Mouse (Mus musculus): ENCODE results near the gene Top3b. TPM values are rescaled to one million over a fixed set of nuclear protein-coding genes. Genes with fewer than 3 reads are reported as not detected.
"Not testable (repeated sequence)": the region's sequence is repeated elsewhere in the genome, so short reads cannot be mapped to it uniquely, and the experiment has no call there.

Gene Top3b
- polyA plus RNA-seq, 1 experiment from 2014 or later: 55.0 TPM

DNA sequence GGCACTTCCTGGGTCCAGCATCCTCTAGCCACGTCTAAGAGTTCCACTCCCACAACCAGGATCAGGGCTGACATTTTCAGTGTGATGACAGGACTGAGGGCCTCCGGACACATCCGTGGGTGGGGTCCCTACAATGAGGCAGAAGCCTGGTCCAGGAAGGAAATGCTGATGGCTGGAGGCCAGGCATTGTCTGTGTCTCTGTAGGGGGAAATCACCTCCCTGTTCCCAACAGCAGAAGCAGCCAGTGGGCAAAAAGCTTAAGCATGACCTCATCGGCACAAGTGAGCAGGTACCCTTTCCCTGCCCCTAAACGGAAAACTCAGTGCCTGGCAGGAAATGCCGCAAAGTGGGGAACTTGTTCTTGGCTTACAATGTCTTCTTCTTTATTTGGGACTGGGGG is 37.3 kb downstream of the Top3b start:
- Histone ChIP-seq H3K9ac (ENCODE audit: low read depth, low read length) (no peak overlapping the region), H3K36me3 (ENCODE audit: control insufficient read depth, insufficient read depth, low read length) (peaks cover 19% of the 10 kb centered on the region), H3K27me3 (replicated peaks; ENCODE audit: control insufficient read depth, insufficient read depth, low read length) (no peaks in the 10 kb centered on the region), H3K27ac (ENCODE audit: low read depth, low read length) (no peak overlapping the region), H3K4me2 (no peak overlapping the region), H3K4me1 (replicated peaks; ENCODE audit: control insufficient read depth, insufficient read depth, low read length) (no peaks in the 10 kb centered on the region), H3K9me3 (ENCODE audit: control insufficient read depth, low read length) (no peaks in the 10 kb centered on the region), H3K4me3 (ENCODE audit: low read depth, low read length) (no peak overlapping the region)
- ATAC-seq (replicated peaks; ENCODE audit: low FRiP score): peak; percentile 53
- DNase-seq (ENCODE audit: low spot score): no peak
- WGBS: 52% methylated on average over 6 of the region's 6 CpGs

DNA sequence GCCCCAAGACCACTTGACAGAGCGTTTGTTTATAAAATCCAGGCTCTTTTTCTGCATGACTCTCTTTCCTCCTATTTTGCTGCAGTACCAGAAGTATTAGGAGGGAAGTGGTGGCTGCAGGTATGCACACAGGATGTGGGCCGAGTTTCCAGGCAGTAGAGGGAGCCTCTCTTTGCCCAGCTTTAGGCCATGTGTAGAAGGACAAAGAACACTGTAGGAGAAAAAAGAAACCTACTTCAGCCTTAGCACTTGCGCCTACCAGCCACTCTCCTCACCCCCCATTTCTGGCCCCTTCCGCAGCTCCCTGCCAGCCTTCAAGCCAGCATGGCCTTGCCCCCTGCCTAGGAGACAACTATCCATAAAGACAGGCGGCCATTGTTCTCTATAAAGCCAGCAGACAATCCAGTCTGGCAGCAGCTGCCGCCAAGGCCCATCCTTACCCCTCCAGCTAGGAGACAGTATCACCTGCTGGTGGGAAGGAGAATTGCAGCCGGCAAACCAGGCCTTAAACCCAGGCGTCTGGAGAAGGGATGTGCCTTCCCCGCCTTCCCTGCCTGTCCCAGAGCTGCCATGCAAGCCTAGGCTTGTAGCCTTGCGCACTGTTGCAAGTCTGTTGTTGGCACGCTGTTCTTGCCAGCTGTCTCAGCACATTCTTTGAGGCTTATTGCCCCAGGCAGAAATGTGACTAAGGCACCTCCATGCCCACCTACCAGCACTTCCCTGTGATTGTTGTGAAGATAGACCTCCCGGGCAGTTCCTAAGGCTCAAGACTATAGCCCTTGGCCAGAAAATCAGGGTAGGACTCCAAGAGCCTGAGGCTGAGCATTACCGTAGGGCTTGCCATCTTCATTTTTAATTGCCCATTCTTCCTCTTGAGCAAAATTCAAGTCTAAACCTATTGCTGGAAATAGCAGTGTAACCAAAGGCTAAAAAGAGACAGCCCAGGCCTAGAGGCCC is 41.4 kb downstream of the Top3b start:
- Histone ChIP-seq H3K9me3 (ENCODE audit: control insufficient read depth, low read length) (no peaks in the 10 kb centered on the region), H3K4me2 (no peak overlapping the region), H3K4me1 (replicated peaks; ENCODE audit: control insufficient read depth, insufficient read depth, low read length) (no peaks in the 10 kb centered on the region), H3K4me3 (ENCODE audit: low read depth, low read length) (no peak overlapping the region), H3K36me3 (ENCODE audit: control insufficient read depth, insufficient read depth, low read length) (peaks cover 20% of the 10 kb centered on the region), H3K27me3 (replicated peaks; ENCODE audit: control insufficient read depth, insufficient read depth, low read length) (no peaks in the 10 kb centered on the region), H3K9ac (ENCODE audit: low read depth, low read length) (no peak overlapping the region), H3K27ac (ENCODE audit: low read depth, low read length) (no peak overlapping the region)
- peak; percentile 76 for ATAC-seq (replicated peaks; ENCODE audit: low FRiP score)
- DNase-seq (ENCODE audit: low spot score): peak; percentile 68
- WGBS: 49% methylated on average over 13 of the region's 13 CpGs

DNA sequence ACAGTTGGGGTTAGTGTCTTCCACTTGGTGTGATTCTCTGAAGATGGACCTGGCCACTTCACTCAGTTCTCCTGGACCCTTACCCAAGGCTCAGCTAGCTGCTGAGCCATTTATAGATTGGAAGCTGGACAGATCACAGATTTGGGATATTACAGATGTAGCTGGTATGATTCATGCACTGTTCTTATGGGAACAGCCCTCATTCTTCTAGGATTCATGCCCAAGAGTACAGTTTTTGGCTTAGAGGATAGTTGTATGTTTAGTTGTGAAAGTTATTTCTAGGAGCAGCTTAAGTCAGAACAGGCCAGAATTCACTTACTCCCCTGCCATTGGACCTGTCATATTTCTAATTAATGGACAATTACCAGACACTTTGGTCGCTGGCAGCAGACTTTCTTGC is 42.9 kb downstream of the Top3b start:
- H3K9ac ChIP-seq (ENCODE audit: low read depth, low read length): no peak overlapping the region
- ATAC-seq (replicated peaks; ENCODE audit: low FRiP score): no peak
- no peaks in the 10 kb centered on the region for H3K27me3 ChIP-seq (replicated peaks; ENCODE audit: control insufficient read depth, insufficient read depth, low read length)
- H3K27ac ChIP-seq (ENCODE audit: low read depth, low read length): no peak overlapping the region
- no peak overlapping the region for H3K4me2 ChIP-seq
- no peak overlapping the region for H3K4me3 ChIP-seq (ENCODE audit: low read depth, low read length)
- WGBS: 82% methylated on average over 1 of the region's 1 CpGs
- H3K36me3 ChIP-seq (ENCODE audit: control insufficient read depth, insufficient read depth, low read length): peaks cover 32% of the 10 kb centered on the region
- DNase-seq (ENCODE audit: low spot score): no peak
- no peaks in the 10 kb centered on the region for H3K9me3 ChIP-seq (ENCODE audit: control insufficient read depth, low read length)
- H3K4me1 ChIP-seq (replicated peaks; ENCODE audit: control insufficient read depth, insufficient read depth, low read length): no peaks in the 10 kb centered on the region

DNA sequence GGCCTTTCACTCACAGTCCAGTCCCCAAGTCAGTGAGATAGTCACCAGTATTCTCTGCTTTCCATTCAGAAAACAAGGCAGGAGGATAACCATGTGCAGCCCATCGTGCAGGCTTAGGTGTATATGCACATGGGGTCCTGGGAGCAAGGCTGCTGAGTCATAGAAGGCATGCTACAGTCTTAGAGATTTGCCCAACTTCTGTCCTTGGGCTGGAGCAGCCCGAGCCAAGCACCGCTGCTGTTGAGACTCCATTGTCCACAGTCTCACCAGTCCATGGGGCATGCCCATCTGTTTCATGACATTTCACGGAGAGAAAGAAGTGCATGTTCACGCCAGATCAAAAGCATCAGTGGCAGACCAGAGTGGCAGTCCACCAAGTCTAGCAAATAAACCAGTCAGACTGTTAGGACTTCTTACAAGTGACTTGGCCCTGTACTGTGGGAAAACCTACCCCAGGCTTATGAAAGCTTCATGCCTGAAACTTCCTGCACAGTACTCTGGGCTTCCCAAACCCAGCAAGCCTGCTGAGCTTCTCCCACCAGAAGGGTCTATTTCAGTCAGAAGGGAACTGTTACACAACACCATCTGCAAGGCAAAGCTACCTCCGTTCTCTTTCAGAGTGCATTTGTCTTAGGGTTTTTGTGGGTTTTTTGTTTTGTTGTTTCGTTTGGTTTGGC is 48.0 kb downstream of the Top3b start:
- no peak overlapping the region for H3K4me3 ChIP-seq (ENCODE audit: low read depth, low read length)
- H3K27me3 ChIP-seq (replicated peaks; ENCODE audit: control insufficient read depth, insufficient read depth, low read length): no peaks in the 10 kb centered on the region
- ATAC-seq (replicated peaks; ENCODE audit: low FRiP score) (no peak), DNase-seq (ENCODE audit: low spot score) (no peak)
- no peak overlapping the region for H3K9ac ChIP-seq (ENCODE audit: low read depth, low read length)
- no peaks in the 10 kb centered on the region for H3K4me1 ChIP-seq (replicated peaks; ENCODE audit: control insufficient read depth, insufficient read depth, low read length)
- no peaks in the 10 kb centered on the region for H3K9me3 ChIP-seq (ENCODE audit: control insufficient read depth, low read length)
- H3K36me3 ChIP-seq (ENCODE audit: control insufficient read depth, insufficient read depth, low read length): peaks cover 40% of the 10 kb centered on the region
- WGBS: 91% methylated on average over 7 of the region's 7 CpGs
- no peak overlapping the region for H3K4me2 ChIP-seq
- H3K27ac ChIP-seq (ENCODE audit: low read depth, low read length): no peak overlapping the region

DNA sequence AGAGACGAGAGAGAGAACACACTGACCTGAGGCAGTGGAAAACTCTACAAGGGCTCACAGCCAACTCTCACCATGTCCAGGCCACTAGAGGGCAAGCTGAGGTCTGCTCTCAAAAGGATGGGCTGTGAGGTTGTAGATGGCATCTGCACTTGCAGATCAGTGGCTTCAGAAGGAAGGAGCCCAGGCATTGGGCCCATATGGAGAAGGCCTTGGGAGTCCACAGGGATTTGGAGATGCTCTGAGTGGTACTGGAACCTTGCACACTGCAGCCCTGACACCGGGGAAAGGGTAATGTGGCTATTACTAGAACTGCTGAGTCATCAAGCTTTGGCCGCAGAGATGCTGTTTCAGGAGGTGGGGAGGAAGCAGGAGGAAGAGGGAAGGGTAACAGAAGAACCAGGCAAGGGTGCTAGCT is 50.5 kb downstream of the Top3b start:
- Histone ChIP-seq H3K27me3 (replicated peaks; ENCODE audit: control insufficient read depth, insufficient read depth, low read length) (no peaks in the 10 kb centered on the region), H3K4me3 (ENCODE audit: low read depth, low read length) (no peak overlapping the region), H3K4me1 (replicated peaks; ENCODE audit: control insufficient read depth, insufficient read depth, low read length) (no peaks in the 10 kb centered on the region), H3K9ac (ENCODE audit: low read depth, low read length) (no peak overlapping the region), H3K9me3 (ENCODE audit: control insufficient read depth, low read length) (no peaks in the 10 kb centered on the region), H3K4me2 (no peak overlapping the region), H3K27ac (ENCODE audit: low read depth, low read length) (no peak overlapping the region), H3K36me3 (ENCODE audit: control insufficient read depth, insufficient read depth, low read length) (peaks cover 35% of the 10 kb centered on the region)
- no peak for DNase-seq (ENCODE audit: low spot score)
- peak; percentile 30; the same call in 1 of the 2 replicates for ATAC-seq (replicated peaks; ENCODE audit: low FRiP score)
- 54% methylated on average over 3 of the region's 3 CpGs for WGBS

DNA sequence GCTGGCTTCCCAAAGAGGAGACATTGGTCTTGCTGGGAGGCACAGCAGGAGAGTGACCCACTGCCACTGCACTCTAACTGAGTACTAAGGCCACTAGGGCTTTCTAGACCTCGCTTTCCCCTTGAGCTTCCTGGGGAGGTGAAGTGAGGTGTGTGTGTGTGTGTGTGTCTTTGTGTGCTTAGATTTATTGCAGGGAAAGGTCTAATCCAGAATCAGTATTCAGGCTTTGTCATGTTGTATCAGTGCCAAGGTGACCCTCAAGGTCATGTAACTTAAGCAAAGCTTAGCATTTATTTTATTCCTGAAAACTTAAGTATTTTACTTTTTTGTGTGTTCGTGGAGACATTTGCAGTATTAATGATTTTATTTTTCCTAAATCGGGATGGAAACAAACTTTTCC is 53.9 kb downstream of the Top3b start:
- Histone ChIP-seq H3K4me1 (replicated peaks; ENCODE audit: control insufficient read depth, insufficient read depth, low read length) (no peaks in the 10 kb centered on the region), H3K27ac (ENCODE audit: low read depth, low read length) (no peak overlapping the region), H3K36me3 (ENCODE audit: control insufficient read depth, insufficient read depth, low read length) (peaks cover 16% of the 10 kb centered on the region), H3K9ac (ENCODE audit: low read depth, low read length) (no peak overlapping the region), H3K4me3 (ENCODE audit: low read depth, low read length) (no peak overlapping the region), H3K27me3 (replicated peaks; ENCODE audit: control insufficient read depth, insufficient read depth, low read length) (no peaks in the 10 kb centered on the region), H3K9me3 (ENCODE audit: control insufficient read depth, low read length) (no peaks in the 10 kb centered on the region), H3K4me2 (no peak overlapping the region)
- DNase-seq (ENCODE audit: low spot score): no peak
- WGBS: 88% methylated on average over 3 of the region's 3 CpGs
- no peak for ATAC-seq (replicated peaks; ENCODE audit: low FRiP score)

DNA sequence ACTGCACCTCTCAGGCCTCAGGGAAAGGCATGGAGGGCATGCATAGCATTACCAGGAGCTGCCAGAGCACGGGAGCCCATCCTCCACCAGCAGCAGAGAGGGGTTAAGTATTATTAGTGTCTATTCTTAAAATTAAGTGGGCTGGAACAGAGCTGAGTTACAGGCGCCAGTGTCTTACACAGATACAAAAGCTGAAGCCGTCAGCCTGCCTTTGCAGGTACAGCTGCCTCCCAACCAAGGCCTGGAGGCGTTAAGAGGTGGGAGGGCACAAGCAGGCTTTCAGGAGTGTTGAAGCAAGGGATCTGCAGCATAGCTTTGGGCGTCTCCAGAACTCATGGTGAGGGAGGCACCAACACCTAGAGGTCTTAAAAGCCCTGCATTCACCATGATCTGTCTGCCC is 56.0 kb downstream of the Top3b start:
- 78% methylated on average over 5 of the region's 5 CpGs for WGBS
- no peaks in the 10 kb centered on the region for H3K9me3 ChIP-seq (ENCODE audit: control insufficient read depth, low read length)
- DNase-seq (ENCODE audit: low spot score) (no peak), ATAC-seq (replicated peaks; ENCODE audit: low FRiP score) (no peak)
- no peak overlapping the region for H3K4me3 ChIP-seq (ENCODE audit: low read depth, low read length)
- H3K9ac ChIP-seq (ENCODE audit: low read depth, low read length): no peak overlapping the region
- H3K4me1 ChIP-seq (replicated peaks; ENCODE audit: control insufficient read depth, insufficient read depth, low read length): no peaks in the 10 kb centered on the region
- no peak overlapping the region for H3K27ac ChIP-seq (ENCODE audit: low read depth, low read length)
- H3K27me3 ChIP-seq (replicated peaks; ENCODE audit: control insufficient read depth, insufficient read depth, low read length): no peaks in the 10 kb centered on the region
- peaks cover 8% of the 10 kb centered on the region for H3K36me3 ChIP-seq (ENCODE audit: control insufficient read depth, insufficient read depth, low read length)
- H3K4me2 ChIP-seq: no peak overlapping the region

DNA sequence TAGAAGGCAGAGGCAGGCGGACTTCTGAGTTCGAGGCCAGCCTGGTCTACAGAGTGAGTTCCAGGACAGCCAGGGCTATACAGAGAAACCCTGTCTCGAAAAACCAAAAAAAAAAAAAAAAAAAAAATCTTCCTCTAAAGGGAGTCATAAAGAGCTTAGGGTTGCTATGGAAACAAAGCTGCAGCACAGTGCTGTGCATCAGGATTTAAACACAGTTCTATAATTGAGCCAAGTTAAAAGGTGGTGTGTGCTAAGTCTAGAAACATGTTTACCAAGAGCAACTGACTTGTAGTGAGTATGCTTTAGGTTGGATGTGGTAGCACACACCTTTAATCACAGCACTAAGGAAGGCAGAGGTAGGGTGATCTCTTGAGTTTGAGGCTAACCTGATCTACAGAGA is 58.4 kb downstream of the Top3b start:
- DNase-seq (ENCODE audit: low spot score): not testable (repeated sequence)

More for the DNA sequence above, 58.4 kb downstream of the Top3b start:
- not testable (repeated sequence) for H3K36me3 ChIP-seq (ENCODE audit: control insufficient read depth, insufficient read depth, low read length); H3K9me3 ChIP-seq (ENCODE audit: control insufficient read depth, low read length); H3K27ac ChIP-seq (ENCODE audit: low read depth, low read length); H3K4me3 ChIP-seq (ENCODE audit: low read depth, low read length); H3K27me3 ChIP-seq (replicated peaks; ENCODE audit: control insufficient read depth, insufficient read depth, low read length); H3K4me2 ChIP-seq; H3K4me1 ChIP-seq (replicated peaks; ENCODE audit: control insufficient read depth, insufficient read depth, low read length); ATAC-seq (replicated peaks; ENCODE audit: low FRiP score); H3K9ac ChIP-seq (ENCODE audit: low read depth, low read length)
- WGBS: 76% methylated on average over 3 of the region's 3 CpGs

All from liver, embryonic 11.5 days (tissue).